Mouse (Mus musculus): ENCODE results near the gene Jdp2. TPM values are rescaled to one million over a fixed set of nuclear protein-coding genes. Genes with fewer than 3 reads are reported as not detected.

Gene Jdp2
- polyA plus RNA-seq, 1 experiment = 28.7 TPM

DNA sequence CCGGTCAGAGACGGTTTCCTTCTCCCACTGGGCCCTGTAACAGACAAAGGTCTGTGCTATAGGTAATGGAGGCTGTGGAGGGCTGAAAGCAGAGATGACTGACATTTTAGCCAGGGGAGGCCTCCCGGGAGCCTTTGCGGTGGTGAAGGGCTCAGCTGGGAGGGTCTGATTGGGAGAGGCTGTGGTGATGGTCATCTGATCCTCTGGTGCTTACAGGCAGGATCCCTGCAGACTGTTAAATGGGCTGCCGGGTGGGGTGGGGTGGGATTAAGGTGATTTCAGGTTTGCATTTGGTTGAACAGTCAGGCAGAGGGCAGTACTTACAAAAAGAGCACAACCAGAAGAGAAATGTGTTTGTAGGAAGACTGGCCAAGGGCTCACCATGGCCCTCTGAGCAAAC lies 27.0 kb downstream of the Jdp2 start:
- Histone ChIP-seq H3K4me3 (replicated peaks; ENCODE audit: insufficient read depth, low read depth, low read length) (no peak overlapping the region), H3K4me1 (ENCODE audit: control insufficient read depth, insufficient read depth, low read length) (peaks cover 31% of the 10 kb centered on the region), H3K27ac (ENCODE audit: insufficient read depth, low read length) (no peak overlapping the region), H3K27me3 (ENCODE audit: control insufficient read depth, insufficient read depth, low read length) (no peaks in the 10 kb centered on the region)
- TF ChIP-seq POLR2A (IDR thresholded peaks at IDR 0.05; ENCODE audit: borderline replicate concordance, insufficient read depth, low read length) (no peak), CTCF (IDR thresholded peaks at IDR 0.05; ENCODE audit: borderline replicate concordance, insufficient read depth, low read depth, low read length) (no peak)
- WGBS = 78% methylated on average over 5 of the region's 5 CpGs
- no peak for DNase-seq

DNA sequence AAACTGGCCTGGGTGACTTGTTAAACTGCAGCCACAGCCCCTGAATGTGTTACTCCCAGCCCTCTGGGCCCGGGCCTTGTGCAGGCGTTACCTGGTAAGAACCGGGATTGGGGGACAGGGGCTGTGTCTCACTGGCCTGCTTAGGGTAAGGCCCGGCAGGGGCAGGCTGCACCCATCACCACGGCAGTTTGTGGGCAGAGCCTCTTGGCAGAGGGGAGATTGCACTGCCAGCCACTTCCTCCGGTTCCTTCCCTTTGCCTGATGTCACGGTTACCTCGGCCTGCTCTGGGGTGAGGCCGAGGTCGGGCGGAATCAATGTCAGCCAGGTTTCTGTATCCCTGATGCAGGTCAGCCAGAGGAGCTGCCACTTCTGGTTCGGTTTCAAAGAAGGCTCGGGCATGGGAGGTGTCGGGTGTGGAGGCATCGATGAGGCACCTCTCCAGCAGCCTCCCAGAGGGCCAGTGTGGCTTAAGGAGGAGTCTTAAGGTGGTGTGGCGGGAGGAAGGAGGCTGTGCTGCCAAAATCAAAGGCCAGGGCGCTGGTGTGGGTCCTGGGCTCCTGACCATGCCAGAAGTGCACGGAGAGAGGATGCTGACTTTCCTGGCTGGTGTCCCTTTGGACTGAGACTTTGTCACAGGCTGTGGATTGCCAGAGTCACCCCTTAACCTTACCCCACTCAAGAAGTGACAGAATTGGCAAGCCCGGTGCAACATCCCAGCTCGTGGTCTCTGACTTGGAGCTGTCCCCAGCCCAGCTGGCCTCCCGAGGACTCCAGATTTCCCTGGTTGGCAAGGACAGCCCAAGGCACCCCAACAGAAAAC lies 31.0 kb downstream of the Jdp2 start:
- Histone ChIP-seq H3K27me3 (ENCODE audit: control insufficient read depth, insufficient read depth, low read length) (no peaks in the 10 kb centered on the region), H3K27ac (ENCODE audit: insufficient read depth, low read length) (no peak overlapping the region), H3K4me1 (ENCODE audit: control insufficient read depth, insufficient read depth, low read length) (peaks cover 34% of the 10 kb centered on the region), H3K4me3 (replicated peaks; ENCODE audit: insufficient read depth, low read depth, low read length) (no peak overlapping the region)
- no peak for TF ChIP-seq POLR2A (IDR thresholded peaks at IDR 0.05; ENCODE audit: borderline replicate concordance, insufficient read depth, low read length)
- no peak for TF ChIP-seq CTCF (IDR thresholded peaks at IDR 0.05; ENCODE audit: borderline replicate concordance, insufficient read depth, low read depth, low read length)
- peak; percentile 48 to 64 for DNase-seq
- WGBS = 22% methylated on average over 21 of the region's 21 CpGs

DNA sequence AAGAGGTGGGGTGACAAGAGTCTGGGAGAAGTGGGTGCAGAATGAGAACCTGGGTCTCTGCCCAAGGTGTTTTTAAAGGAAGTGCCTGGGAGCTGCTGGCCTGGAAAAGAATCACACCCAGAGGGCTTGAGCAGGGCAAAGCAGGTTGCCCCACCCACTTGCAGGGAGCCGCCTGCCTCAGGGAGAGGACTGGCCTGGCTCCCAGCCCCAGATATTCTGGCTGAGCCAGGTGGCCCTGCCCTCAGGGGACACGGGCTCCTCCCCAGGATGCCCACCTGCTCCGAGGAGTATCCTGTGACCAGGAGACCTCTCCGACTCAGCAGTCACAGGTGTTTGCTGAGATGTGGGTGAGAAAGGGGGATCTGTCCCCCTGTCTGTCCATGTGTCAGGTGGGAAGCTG lies 32.4 kb downstream of the Jdp2 start:
- WGBS = 7% methylated on average over 4 of the region's 4 CpGs

DNA sequence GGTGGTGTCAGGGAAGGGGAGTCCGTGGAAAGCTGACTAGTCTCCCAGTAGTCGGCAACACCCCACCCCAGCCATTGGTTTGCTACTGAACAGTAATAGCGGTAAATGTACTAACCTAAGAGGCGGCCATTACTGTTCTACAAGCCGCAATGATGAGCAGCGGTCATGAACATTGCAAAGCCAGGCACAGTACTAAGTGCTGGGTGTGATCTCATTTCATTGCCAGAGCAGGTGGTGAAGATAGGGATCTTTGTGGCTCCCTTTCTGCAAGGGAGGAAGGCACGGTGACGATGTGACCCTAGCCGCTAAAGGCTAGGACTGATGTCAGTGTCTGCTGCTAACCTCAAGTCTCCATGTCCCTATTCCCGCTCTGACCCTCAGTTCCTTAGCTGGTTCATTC lies 33.5 kb downstream of the Jdp2 start:
- Histone ChIP-seq H3K4me3 (replicated peaks; ENCODE audit: insufficient read depth, low read depth, low read length) (no peak overlapping the region), H3K4me1 (ENCODE audit: control insufficient read depth, insufficient read depth, low read length) (peaks cover 30% of the 10 kb centered on the region), H3K27ac (ENCODE audit: insufficient read depth, low read length) (no peak overlapping the region), H3K27me3 (ENCODE audit: control insufficient read depth, insufficient read depth, low read length) (no peaks in the 10 kb centered on the region)
- DNase-seq = no peak
- TF ChIP-seq CTCF (IDR thresholded peaks at IDR 0.05; ENCODE audit: borderline replicate concordance, insufficient read depth, low read depth, low read length) (no peak), POLR2A (IDR thresholded peaks at IDR 0.05; ENCODE audit: borderline replicate concordance, insufficient read depth, low read length) (no peak)
- WGBS = 95% methylated on average over 10 of the region's 10 CpGs

More for the DNA sequence above, 32.4 kb downstream of the Jdp2 start:
- Histone ChIP-seq H3K4me1 (ENCODE audit: control insufficient read depth, insufficient read depth, low read length) (peaks cover 34% of the 10 kb centered on the region), H3K27me3 (ENCODE audit: control insufficient read depth, insufficient read depth, low read length) (no peaks in the 10 kb centered on the region), H3K27ac (ENCODE audit: insufficient read depth, low read length) (no peak overlapping the region; the same call in 1 of the 2 replicates), H3K4me3 (replicated peaks; ENCODE audit: insufficient read depth, low read depth, low read length) (no peak overlapping the region)
- no peak for TF ChIP-seq POLR2A (IDR thresholded peaks at IDR 0.05; ENCODE audit: borderline replicate concordance, insufficient read depth, low read length)
- no peak for TF ChIP-seq CTCF (IDR thresholded peaks at IDR 0.05; ENCODE audit: borderline replicate concordance, insufficient read depth, low read depth, low read length)
- peak; percentile 56 to 58 for DNase-seq

DNA sequence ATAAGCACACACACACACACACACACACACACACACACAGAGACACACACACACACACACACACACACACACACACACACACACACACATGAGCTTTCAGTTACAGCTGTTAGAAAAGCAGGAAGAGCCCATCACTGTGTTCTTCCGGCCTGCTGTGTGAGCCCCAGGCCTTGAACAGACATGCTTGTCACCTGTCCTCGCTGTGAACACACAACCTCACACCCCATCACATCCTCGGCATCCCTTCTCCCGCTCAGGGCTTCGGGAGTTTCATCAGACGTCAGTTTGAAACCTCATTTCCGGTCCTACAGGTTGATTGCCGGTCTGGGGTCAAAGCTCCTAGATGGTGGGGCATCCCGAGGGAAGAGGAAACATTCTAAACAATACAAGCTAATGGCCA lies 39.1 kb downstream of the Jdp2 start:
- H3K27me3 ChIP-seq (ENCODE audit: control insufficient read depth, insufficient read depth, low read length) = no peaks in the 10 kb centered on the region
- H3K27ac ChIP-seq (ENCODE audit: insufficient read depth, low read length) = no peak overlapping the region
- no peak for TF ChIP-seq POLR2A (IDR thresholded peaks at IDR 0.05; ENCODE audit: borderline replicate concordance, insufficient read depth, low read length)
- no peak for TF ChIP-seq CTCF (IDR thresholded peaks at IDR 0.05; ENCODE audit: borderline replicate concordance, insufficient read depth, low read depth, low read length)
- DNase-seq = no peak
- H3K4me3 ChIP-seq (replicated peaks; ENCODE audit: insufficient read depth, low read depth, low read length) = no peak overlapping the region
- peaks cover 15% of the 10 kb centered on the region for H3K4me1 ChIP-seq (ENCODE audit: control insufficient read depth, insufficient read depth, low read length)
- 86% methylated on average over 9 of the region's 9 CpGs for WGBS

DNA sequence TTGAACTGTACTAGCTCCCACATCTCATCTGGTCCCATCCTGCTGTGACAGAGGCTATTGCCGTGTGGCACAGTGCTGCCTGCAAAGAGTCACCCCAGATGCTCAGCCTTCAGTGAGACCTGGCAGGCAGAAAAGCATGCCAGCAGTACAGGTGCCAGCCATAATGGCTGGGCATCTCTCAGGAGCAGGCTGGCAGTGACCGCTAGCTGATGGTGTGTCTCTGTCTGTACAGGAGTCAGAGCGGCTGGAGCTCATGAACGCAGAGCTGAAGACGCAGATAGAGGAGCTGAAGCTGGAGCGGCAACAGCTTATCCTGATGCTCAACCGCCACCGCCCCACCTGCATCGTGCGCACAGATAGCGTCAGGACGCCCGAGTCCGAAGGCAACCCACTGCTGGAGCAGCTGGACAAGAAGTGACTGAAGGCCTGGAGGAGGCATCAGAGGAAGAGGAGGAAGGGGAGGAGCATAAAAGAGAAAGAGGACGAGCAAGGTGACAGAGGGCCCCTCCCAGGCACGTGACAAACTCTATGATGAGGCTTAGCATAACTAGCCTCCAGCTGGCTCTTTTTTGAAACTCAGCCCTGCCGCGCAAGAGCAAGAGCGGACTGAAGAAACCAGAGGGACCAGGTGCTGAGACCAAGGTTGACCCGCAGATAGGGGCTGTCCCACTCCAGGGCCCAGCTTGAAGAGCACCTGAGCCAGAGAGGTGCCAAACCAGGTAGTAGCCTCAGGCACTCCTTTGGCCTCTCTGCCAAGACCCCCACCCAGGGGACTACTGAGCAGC lies 39.9 kb downstream of the Jdp2 start:
- Histone ChIP-seq H3K4me3 (replicated peaks; ENCODE audit: insufficient read depth, low read depth, low read length) (no peak overlapping the region), H3K27ac (ENCODE audit: insufficient read depth, low read length) (no peak overlapping the region), H3K4me1 (ENCODE audit: control insufficient read depth, insufficient read depth, low read length) (peaks cover 15% of the 10 kb centered on the region), H3K27me3 (ENCODE audit: control insufficient read depth, insufficient read depth, low read length) (no peaks in the 10 kb centered on the region)
- TF ChIP-seq CTCF (IDR thresholded peaks at IDR 0.05; ENCODE audit: borderline replicate concordance, insufficient read depth, low read depth, low read length) (no peak), POLR2A (IDR thresholded peaks at IDR 0.05; ENCODE audit: borderline replicate concordance, insufficient read depth, low read length) (no peak)
- peak; percentile 36 to 42 for DNase-seq
- 50% methylated on average over 20 of the region's 20 CpGs for WGBS

DNA sequence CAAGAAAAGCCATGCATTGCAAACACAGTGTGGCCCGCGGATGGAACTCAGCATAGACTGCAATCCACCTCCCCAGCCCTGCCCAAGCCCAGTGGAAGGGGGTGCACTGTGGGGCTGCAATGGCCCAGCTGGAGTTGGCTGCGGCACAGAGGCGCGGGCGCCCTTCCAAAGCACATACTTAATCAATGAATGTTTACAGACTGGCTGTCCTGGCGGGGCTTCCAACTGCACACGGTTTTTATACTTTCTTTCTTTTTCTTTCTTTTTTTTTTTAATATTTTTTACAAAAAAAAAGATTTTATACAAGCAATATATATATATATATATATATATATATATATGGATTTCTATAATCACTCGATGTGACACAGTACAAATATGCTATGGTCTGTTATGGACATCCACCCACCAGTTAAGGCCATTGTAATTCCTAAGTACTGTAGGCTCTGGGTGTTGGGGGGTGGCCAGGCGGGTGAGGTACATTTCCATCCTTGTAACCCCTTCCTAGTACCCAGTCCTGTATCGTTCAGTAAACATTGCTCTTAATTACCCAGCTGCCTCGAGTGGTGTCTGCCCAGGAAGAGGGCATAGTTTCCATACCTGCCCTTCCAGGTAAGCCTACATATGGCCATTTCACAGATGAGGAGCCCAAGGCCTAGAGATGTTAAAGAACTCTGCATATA lies 40.6 kb downstream of the Jdp2 start:
- Histone ChIP-seq H3K27ac (ENCODE audit: insufficient read depth, low read length) (no peak overlapping the region), H3K4me3 (replicated peaks; ENCODE audit: insufficient read depth, low read depth, low read length) (no peak overlapping the region), H3K4me1 (ENCODE audit: control insufficient read depth, insufficient read depth, low read length) (peaks cover 15% of the 10 kb centered on the region), H3K27me3 (ENCODE audit: control insufficient read depth, insufficient read depth, low read length) (no peaks in the 10 kb centered on the region)
- TF ChIP-seq POLR2A (IDR thresholded peaks at IDR 0.05; ENCODE audit: borderline replicate concordance, insufficient read depth, low read length) (no peak), CTCF (IDR thresholded peaks at IDR 0.05; ENCODE audit: borderline replicate concordance, insufficient read depth, low read depth, low read length) (no peak)
- 49% methylated on average over 12 of the region's 12 CpGs for WGBS
- DNase-seq = peak; percentile 41 to 43
